Mouse (Mus musculus) thymus, adult 2 months (tissue): ENCODE data around the gene Hspa12a.

Experiments used
- CTCF ChIP-seq: fragments of 200-500 bp; IDR thresholded peaks from 2 replicates; pipeline ENCODE4 v1.5.1; 2012; ENCODE audit warnings: mild to moderate bottlenecking, control low read depth, low read length, moderate library complexity, borderline replicate concordance; ENCODE audit not compliant: control insufficient read depth, poor library complexity, insufficient read depth; ENCODE audit errors: extremely low read depth
- POLR2A ChIP-seq: fragments of 200-500 bp; IDR thresholded peaks from 2 replicates; pipeline ENCODE4 v1.6.1; 2012; ENCODE audit warnings: mild to moderate bottlenecking, low read length, control low read depth, moderate library complexity; ENCODE audit not compliant: control insufficient read depth, poor library complexity, insufficient read depth; ENCODE audit errors: extremely low read depth

DNA sequence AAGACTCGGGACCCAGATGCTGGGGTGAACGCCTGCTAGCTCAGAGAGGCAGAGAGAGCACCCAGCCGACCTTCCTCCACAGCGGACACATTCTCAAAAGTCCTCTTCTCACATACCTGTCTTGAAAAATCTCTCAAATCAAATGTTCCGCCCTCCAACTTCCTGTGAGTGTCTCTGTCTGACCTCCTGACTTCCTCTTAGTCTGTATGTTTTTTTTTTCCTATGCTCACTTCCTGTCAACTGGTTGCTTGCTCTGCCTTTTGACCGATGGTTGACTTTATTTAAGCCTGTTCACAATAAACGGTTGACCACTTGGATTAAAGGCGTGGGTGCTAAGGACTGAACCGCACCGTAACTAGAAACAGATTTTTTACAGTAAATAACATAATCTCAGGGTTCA is 35.4 kb downstream of the Hspa12a start:
- no peak for TF ChIP-seq POLR2A
- TF ChIP-seq CTCF: no peak
